Mouse (Mus musculus) G1E (cell line): Measurements from ENCODE around the gene Dcst2. TPM values are rescaled to one million over a fixed set of nuclear protein-coding genes. Genes with fewer than 3 reads are reported as not detected.

Experiments used
- ATAC-seq: 2 replicates; pipeline ENCODE4 v1.8.0; 2016; ENCODE audit warnings: mild to moderate bottlenecking; ENCODE audit not compliant: insufficient number of reproducible peaks, poor library complexity, low FRiP score, severe bottlenecking; ENCODE audit errors: extremely low read depth
- DNase-seq: peaks from one replicate; pipeline ENCODE4 v3.0.0; 2012; ENCODE audit warnings: low spot score
- H3K27me3 ChIP-seq: 2 replicates; pipeline ENCODE4 v1.6.1; 2012; ENCODE audit warnings: mild to moderate bottlenecking, low read length, inconsistent platforms; ENCODE audit not compliant: insufficient read depth
- H3K36me3 ChIP-seq: replicated peaks from 2 replicates; pipeline ENCODE3; 2012; ENCODE audit warnings: mild to moderate bottlenecking, inconsistent platforms
- H3K4me1 ChIP-seq: 2 replicates; pipeline ENCODE4 v1.6.1; 2012; ENCODE audit warnings: low read depth, low read length, inconsistent platforms, mixed read lengths; ENCODE audit not compliant: insufficient read depth
- H3K4me3 ChIP-seq: 2 replicates; pipeline ENCODE4 v1.5.1; 2012; ENCODE audit warnings: low read depth, mild to moderate bottlenecking, inconsistent platforms, low read length, moderate library complexity, mixed read lengths
- H3K9me3 ChIP-seq: replicated peaks from 2 replicates; pipeline ENCODE4 v1.6.1; 2012; ENCODE audit warnings: inconsistent platforms
- CTCF ChIP-seq: IDR thresholded peaks from 2 replicates; pipeline ENCODE4 v1.5.1; 2012; ENCODE audit warnings: low read depth, low read length, inconsistent platforms, mixed read lengths
- GATA1 ChIP-seq: IDR thresholded peaks from 2 replicates; pipeline ENCODE4 v1.6.1; 2012; ENCODE audit warnings: borderline replicate concordance, low read length, inconsistent platforms, mixed read lengths
- GATA2 ChIP-seq: IDR thresholded peaks from 2 replicates; pipeline ENCODE4 v1.6.1; 2012; ENCODE audit warnings: low read depth, low read length, inconsistent platforms, borderline replicate concordance
- POLR2AphosphoS5 ChIP-seq: IDR thresholded peaks from 2 replicates; pipeline ENCODE4 v1.6.1; 2012; ENCODE audit warnings: low read depth, low read length, inconsistent platforms; ENCODE audit not compliant: insufficient replicate concordance
- TAL1 ChIP-seq: conservative IDR thresholded peaks from 2 replicates; pipeline ENCODE4 v1.6.1; 2012; ENCODE audit warnings: low read depth, low read length, inconsistent platforms, mixed read lengths
- polyA plus RNA-seq: library from polyadenylated mRNA; stranded (reverse); fragments of >175 nt; gene quantifications from 2 replicates; pipeline ENCODE4 v1.2.3, GENCODE M21; 2012
- total RNA-seq, 2 experiments: library from RNA; stranded (forward) in 1 of 2; stranded (reverse) in 1 of 2; fragments of 200-1000 nt in 1 of 2; fragments of >200 nt in 1 of 2; fragmentation: Nextera tagmentation in 1 of 2; gene quantifications; 2 replicates each; pipeline ENCODE4 v1.2.3; 2014 to 2017

Dcst2 gene
- total and polyA plus RNA-seq, 3 experiments, result not detected

DNA sequence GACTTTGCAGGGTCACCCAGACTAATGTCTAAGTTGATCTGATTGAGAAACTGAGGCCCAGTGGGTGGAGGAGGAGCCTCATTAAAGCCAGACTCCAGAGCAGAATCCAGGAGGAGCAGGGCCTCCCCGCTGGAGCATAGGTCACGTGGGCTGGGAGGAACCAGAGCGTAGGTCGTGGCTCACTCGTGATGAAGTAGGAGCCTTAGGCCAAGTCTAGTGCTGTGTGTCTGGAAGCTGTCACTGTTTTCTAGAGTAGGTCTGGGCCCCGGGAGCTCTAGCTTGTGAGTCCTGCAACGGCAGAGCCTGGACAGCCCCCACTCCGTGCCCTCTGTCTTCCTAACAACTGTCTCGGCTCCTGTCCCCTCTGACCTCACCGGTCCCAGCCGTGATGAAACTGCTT lies 5.6 kb downstream of the Dcst2 start:
- ATAC-seq, result no peak
- Histone ChIP-seq H3K4me1 (peaks cover 5% of the 10 kb centered on the region; the same call in 1 of the 2 replicates), H3K36me3 (no peaks in the 10 kb centered on the region), H3K4me3 (no peak overlapping the region), H3K27me3 (peaks cover 51% of the 10 kb centered on the region), H3K9me3 (no peaks in the 10 kb centered on the region)
- TF ChIP-seq CTCF, result no peak
- no peak for TF ChIP-seq TAL1
- TF ChIP-seq POLR2AphosphoS5, result no peak
- no peak for TF ChIP-seq GATA2
- no peak for TF ChIP-seq GATA1
- no peak for DNase-seq

- no peak for DNase-seq
- H3K9me3 ChIP-seq, result no peaks in the 10 kb centered on the region
- ATAC-seq, result no peak
These were observed 11.9 kb downstream of the Dcst2 start for GRCm38 (mm10) chr3:89373581-89374231.

DNA sequence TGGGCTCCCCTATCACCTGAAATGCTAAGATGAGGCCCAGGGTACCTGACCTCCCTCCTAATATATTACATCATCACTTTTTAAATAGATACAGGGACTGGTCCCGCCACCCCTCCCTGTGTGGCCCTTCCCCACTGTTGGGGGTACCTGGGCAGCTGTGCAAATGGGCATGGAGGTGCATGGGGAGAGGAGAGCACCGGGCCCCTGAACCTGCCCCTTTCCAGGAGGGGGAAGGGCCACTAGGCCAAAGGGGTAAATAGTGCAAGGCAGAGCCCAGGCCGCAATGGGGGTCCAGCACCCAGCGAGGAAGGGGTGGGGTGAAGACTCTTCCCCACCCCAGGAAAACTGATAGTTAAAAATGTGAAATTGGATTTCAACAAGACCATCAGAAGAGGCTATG lies 16.1 kb downstream of the Dcst2 start:
- Histone ChIP-seq H3K9me3 (no peaks in the 10 kb centered on the region), H3K27me3 (peaks cover 7% of the 10 kb centered on the region; the same call in 1 of the 2 replicates), H3K4me3 (peak overlapping the region; percentile 68; the same call in 1 of the 2 replicates), H3K4me1 (peaks cover 45% of the 10 kb centered on the region), H3K36me3 (peaks cover 68% of the 10 kb centered on the region)
- no peak for DNase-seq
- TF ChIP-seq TAL1 (no peak), CTCF (no peak), GATA2 (no peak), GATA1 (no peak), POLR2AphosphoS5 (no peak)
- ATAC-seq, result no peak

More at GRCm38 (mm10) chr3:89373581-89374231, 11.9 kb downstream of the Dcst2 start:
- no peak overlapping the region for H3K4me3 ChIP-seq
- peaks cover 24% of the 10 kb centered on the region for H3K4me1 ChIP-seq
- peaks cover 15% of the 10 kb centered on the region for H3K27me3 ChIP-seq
- TF ChIP-seq POLR2AphosphoS5 (no peak), TAL1 (no peak), GATA2 (no peak), GATA1 (no peak), CTCF (no peak)
- H3K36me3 ChIP-seq, result peaks cover 27% of the 10 kb centered on the region

- peak overlapping the region; percentile 68 for H3K4me3 ChIP-seq
These were observed 16.8 kb downstream of the Dcst2 start for GRCm38 (mm10) chr3:89378394-89379067.

GRCm38 (mm10) chr3:89379388-89380131 lies 17.8 kb downstream of the Dcst2 start:
- peaks cover 54% of the 10 kb centered on the region for H3K4me1 ChIP-seq
- H3K9me3 ChIP-seq, result no peaks in the 10 kb centered on the region
- ATAC-seq (no peak), DNase-seq (no peak)
- no peak overlapping the region; the same call in 1 of the 2 replicates for H3K4me3 ChIP-seq
- no peaks in the 10 kb centered on the region for H3K27me3 ChIP-seq
- TF ChIP-seq TAL1, result no peak
- H3K36me3 ChIP-seq, result peaks cover 85% of the 10 kb centered on the region

More at GRCm38 (mm10) chr3:89378394-89379067, 16.8 kb downstream of the Dcst2 start:
- H3K36me3 ChIP-seq, result peaks cover 75% of the 10 kb centered on the region
- DNase-seq (peak; percentile 88), ATAC-seq (peak; percentile 34)
- no peaks in the 10 kb centered on the region for H3K9me3 ChIP-seq
- H3K27me3 ChIP-seq, result peaks cover 1% of the 10 kb centered on the region; the same call in 1 of the 2 replicates
- TF ChIP-seq CTCF (peak; percentile 76), TAL1 (no peak)
- H3K4me1 ChIP-seq, result peaks cover 49% of the 10 kb centered on the region

- TF ChIP-seq POLR2AphosphoS5, result no peak
- TF ChIP-seq GATA2, result no peak
- TF ChIP-seq CTCF, result no peak
- TF ChIP-seq TAL1, result no peak
- Histone ChIP-seq H3K4me3 (no peak overlapping the region), H3K36me3 (peaks cover 93% of the 10 kb centered on the region), H3K27me3 (no peaks in the 10 kb centered on the region), H3K9me3 (no peaks in the 10 kb centered on the region), H3K4me1 (peaks cover 61% of the 10 kb centered on the region)
- ATAC-seq (no peak), DNase-seq (no peak)
These were observed 18.5 kb downstream of the Dcst2 start for GRCm38 (mm10) chr3:89380291-89380690.
